Mouse (Mus musculus): Measurements from ENCODE around the gene Hspg2. TPM values are rescaled to one million over a fixed set of nuclear protein-coding genes. Genes with fewer than 3 reads are reported as not detected.
"Not testable (repeated sequence)": the region's sequence is repeated elsewhere in the genome, so short reads cannot be mapped to it uniquely, and the experiment has no call there.

The Hspg2 gene
- polyA plus RNA-seq, 1 experiment from 2014 or later = 67.2 TPM

DNA sequence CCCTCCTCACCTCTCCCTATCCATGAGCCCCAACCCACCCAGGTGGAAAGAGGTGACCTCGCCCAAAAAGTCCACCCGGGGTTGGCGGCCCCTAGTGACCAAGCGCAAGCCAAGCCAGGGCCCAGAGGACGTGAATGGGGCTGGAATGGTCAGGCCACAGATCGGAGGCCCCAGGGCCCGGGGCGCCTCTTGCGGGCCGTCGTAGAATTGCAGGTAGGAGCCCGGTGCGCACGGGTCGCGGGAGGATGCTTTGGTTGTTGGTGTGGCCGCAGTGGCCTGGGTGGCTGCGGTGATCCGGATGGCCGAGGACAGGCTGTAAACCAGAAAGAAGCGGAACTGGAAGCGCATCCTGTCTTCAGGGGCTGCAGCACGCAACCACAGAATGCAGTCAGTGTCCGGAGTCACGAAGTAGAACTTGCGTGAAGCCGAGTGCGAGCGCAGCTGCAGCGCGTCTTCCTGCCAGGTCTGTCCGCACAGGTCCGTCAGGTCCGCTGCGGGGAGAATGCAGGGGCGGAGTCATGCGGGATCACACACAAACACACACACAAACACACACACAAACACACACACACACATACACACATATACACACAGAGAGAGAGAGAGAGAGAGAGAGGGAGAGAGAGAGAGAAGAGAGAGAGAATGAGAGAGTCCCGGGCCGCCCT, 109.7 kb downstream of the Hspg2 start:
- DNase-seq (ENCODE audit: low spot score) = peak; percentile 15
- no peaks in the 10 kb centered on the region for H3K9me3 ChIP-seq (ENCODE audit: control insufficient read depth, low read length)
- ATAC-seq (ENCODE audit: low read depth) = no peak
- peaks cover 15% of the 10 kb centered on the region; the same call in 1 of the 2 replicates for H3K27me3 ChIP-seq (replicated peaks; ENCODE audit: control insufficient read depth, insufficient read depth, low read length)
- 4% methylated on average over 37 of the region's 39 CpGs for WGBS
- H3K4me3 ChIP-seq (ENCODE audit: low read depth, low read length) = peak overlapping the region; percentile 33
- H3K9ac ChIP-seq (ENCODE audit: low read depth, low read length) = peak overlapping the region; percentile 47; the same call in 1 of the 2 replicates
- H3K4me1 ChIP-seq (ENCODE audit: control insufficient read depth, insufficient read depth, low read length) = no peaks in the 10 kb centered on the region
- no peaks in the 10 kb centered on the region for H3K36me3 ChIP-seq (ENCODE audit: control insufficient read depth, insufficient read depth, low read length)
- H3K4me2 ChIP-seq (ENCODE audit: low read depth, low read length) = peak overlapping the region; percentile 51
- H3K27ac ChIP-seq (replicated peaks; ENCODE audit: low read depth, low read length) = no peak overlapping the region

DNA sequence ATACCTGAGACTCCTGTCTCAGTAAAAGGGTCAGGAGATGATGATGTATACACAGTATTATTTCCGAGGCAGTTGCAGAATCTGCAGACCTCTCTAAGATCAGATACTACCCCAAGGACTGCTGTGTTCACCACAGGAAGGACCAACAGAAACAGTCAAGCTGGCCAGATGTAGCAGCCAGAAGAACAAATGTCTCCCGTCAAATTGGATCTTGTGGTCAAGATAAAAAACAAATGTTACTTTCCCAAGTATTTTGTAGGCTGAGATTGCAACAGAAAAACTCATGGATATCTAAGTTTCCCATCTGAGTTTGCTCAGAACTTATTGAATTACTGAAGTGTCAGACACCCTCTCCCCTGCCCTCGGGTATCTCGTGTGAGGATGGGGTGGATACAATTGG, 111.2 kb downstream of the Hspg2 start:
- DNase-seq (ENCODE audit: low spot score) = no peak
- Histone ChIP-seq H3K36me3 (ENCODE audit: control insufficient read depth, insufficient read depth, low read length) (no peaks in the 10 kb centered on the region), H3K4me2 (ENCODE audit: low read depth, low read length) (no peak overlapping the region), H3K4me3 (ENCODE audit: low read depth, low read length) (no peak overlapping the region), H3K27me3 (replicated peaks; ENCODE audit: control insufficient read depth, insufficient read depth, low read length) (peaks cover 15% of the 10 kb centered on the region; the same call in 1 of the 2 replicates), H3K9ac (ENCODE audit: low read depth, low read length) (no peak overlapping the region), H3K27ac (replicated peaks; ENCODE audit: low read depth, low read length) (no peak overlapping the region), H3K4me1 (ENCODE audit: control insufficient read depth, insufficient read depth, low read length) (no peaks in the 10 kb centered on the region), H3K9me3 (ENCODE audit: control insufficient read depth, low read length) (no peaks in the 10 kb centered on the region)
- no peak for ATAC-seq (ENCODE audit: low read depth)
- 32% methylated on average over 4 of the region's 4 CpGs for whole genome bisulfite sequencing

DNA sequence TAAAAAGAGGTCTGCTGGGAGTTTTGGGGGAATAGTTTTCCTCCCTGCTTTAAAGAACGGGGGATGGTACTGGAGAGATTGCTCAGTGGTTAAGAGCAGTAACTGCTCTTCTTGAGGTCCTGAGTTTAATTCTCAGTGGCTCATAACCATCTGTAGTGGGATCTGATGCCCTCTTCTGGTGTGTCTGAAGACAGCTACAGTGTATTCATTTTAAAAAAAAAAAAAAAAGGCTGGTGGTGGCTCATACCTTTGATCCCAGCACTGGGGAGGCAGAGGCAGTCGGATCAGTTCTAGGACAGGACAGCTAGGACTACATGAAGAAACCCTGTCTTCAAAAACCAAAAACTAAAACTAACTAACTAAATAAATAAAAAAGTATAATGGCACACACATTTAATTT, 111.7 kb downstream of the Hspg2 start:
- WGBS = 65% methylated on average over 2 of the region's 2 CpGs
- H3K9me3 ChIP-seq (ENCODE audit: control insufficient read depth, low read length) = no peaks in the 10 kb centered on the region
- H3K27ac ChIP-seq (replicated peaks; ENCODE audit: low read depth, low read length) = no peak overlapping the region
- H3K9ac ChIP-seq (ENCODE audit: low read depth, low read length) = no peak overlapping the region
- H3K4me2 ChIP-seq (ENCODE audit: low read depth, low read length) = no peak overlapping the region
- H3K4me1 ChIP-seq (ENCODE audit: control insufficient read depth, insufficient read depth, low read length) = no peaks in the 10 kb centered on the region
- no peaks in the 10 kb centered on the region for H3K36me3 ChIP-seq (ENCODE audit: control insufficient read depth, insufficient read depth, low read length)
- H3K27me3 ChIP-seq (replicated peaks; ENCODE audit: control insufficient read depth, insufficient read depth, low read length) = peaks cover 15% of the 10 kb centered on the region; the same call in 1 of the 2 replicates
- ATAC-seq (ENCODE audit: low read depth) (no peak), DNase-seq (ENCODE audit: low spot score) (no peak)
- H3K4me3 ChIP-seq (ENCODE audit: low read depth, low read length) = no peak overlapping the region

DNA sequence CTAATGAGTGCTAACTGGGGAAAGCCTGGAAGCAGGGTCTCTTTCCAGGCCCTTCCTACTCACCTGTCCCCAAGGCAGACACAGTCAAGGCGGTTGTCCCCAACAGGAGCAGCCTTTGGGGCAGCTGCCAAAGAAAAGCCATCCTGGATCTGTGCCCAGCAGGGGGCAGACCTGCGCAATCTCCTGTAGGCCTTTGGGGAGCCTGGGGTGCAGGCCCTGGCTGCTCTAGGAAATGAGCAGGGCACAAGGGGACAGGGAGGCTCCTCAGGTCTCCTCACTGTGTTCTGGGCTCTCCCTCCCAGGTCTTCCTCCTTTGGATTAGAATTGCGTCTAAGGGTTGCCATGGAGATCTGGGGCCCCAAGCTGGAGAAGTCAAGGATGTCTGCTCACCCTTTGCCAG, 113.2 kb downstream of the Hspg2 start:
- Histone ChIP-seq H3K36me3 (ENCODE audit: control insufficient read depth, insufficient read depth, low read length) (no peaks in the 10 kb centered on the region), H3K4me1 (ENCODE audit: control insufficient read depth, insufficient read depth, low read length) (no peaks in the 10 kb centered on the region), H3K27ac (replicated peaks; ENCODE audit: low read depth, low read length) (no peak overlapping the region), H3K27me3 (replicated peaks; ENCODE audit: control insufficient read depth, insufficient read depth, low read length) (peaks cover 15% of the 10 kb centered on the region; the same call in 1 of the 2 replicates), H3K9me3 (ENCODE audit: control insufficient read depth, low read length) (no peaks in the 10 kb centered on the region), H3K4me3 (ENCODE audit: low read depth, low read length) (no peak overlapping the region), H3K4me2 (ENCODE audit: low read depth, low read length) (no peak overlapping the region), H3K9ac (ENCODE audit: low read depth, low read length) (no peak overlapping the region)
- WGBS = 53% methylated on average over 2 of the region's 3 CpGs
- ATAC-seq (ENCODE audit: low read depth) (no peak), DNase-seq (ENCODE audit: low spot score) (no peak)

DNA sequence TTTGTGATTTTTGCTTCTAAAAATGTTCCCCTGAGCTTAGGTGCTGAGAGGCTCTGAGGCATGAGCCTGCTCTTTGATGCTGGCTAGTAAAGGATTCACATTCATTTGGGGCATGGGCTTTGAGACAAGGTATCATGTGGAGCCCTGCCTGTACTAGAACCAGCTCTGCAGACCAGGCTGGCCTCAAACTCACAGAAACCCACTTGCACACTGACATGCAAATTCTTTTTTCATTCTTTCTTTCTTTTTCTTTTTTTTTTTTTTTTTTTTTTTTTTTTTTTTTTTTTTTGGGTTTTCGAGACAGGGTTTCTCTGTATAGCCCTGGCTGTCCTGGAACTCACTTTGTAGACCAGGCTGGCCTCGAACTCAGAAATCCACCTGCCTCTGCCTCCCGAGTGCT, 120.5 kb downstream of the Hspg2 start:
- H3K27ac ChIP-seq (replicated peaks; ENCODE audit: low read depth, low read length); H3K36me3 ChIP-seq (ENCODE audit: control insufficient read depth, insufficient read depth, low read length); H3K9ac ChIP-seq (ENCODE audit: low read depth, low read length); DNase-seq (ENCODE audit: low spot score); H3K4me1 ChIP-seq (ENCODE audit: control insufficient read depth, insufficient read depth, low read length); H3K9me3 ChIP-seq (ENCODE audit: control insufficient read depth, low read length); ATAC-seq (ENCODE audit: low read depth); H3K4me3 ChIP-seq (ENCODE audit: low read depth, low read length); H3K4me2 ChIP-seq (ENCODE audit: low read depth, low read length); H3K27me3 ChIP-seq (replicated peaks; ENCODE audit: control insufficient read depth, insufficient read depth, low read length): not testable (repeated sequence)
- 93% methylated on average over 1 of the region's 3 CpGs for WGBS

DNA sequence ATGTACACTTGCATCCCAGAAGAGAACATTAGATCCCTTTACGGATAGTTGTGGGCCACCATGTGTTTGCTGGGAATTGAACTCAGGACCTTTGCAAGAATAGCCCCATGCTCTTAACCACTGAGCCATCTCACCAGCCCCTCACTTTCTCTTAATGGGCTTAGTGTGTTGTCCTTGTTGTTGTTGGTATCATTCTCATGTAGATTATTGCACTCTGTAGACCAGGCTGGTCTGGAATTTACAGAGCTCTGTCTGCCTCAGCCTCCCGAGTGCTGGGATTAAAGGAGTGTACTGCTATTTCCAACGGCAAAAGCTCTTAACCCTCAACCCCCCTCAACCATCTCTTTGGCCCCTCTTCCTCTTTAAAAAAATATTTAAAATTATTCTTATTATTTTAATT, 121.0 kb downstream of the Hspg2 start:
- Histone ChIP-seq H3K4me2 (ENCODE audit: low read depth, low read length) (no peak overlapping the region), H3K27ac (replicated peaks; ENCODE audit: low read depth, low read length) (no peak overlapping the region), H3K9ac (ENCODE audit: low read depth, low read length) (no peak overlapping the region), H3K4me3 (ENCODE audit: low read depth, low read length) (no peak overlapping the region), H3K36me3 (ENCODE audit: control insufficient read depth, insufficient read depth, low read length) (no peaks in the 10 kb centered on the region), H3K27me3 (replicated peaks; ENCODE audit: control insufficient read depth, insufficient read depth, low read length) (no peaks in the 10 kb centered on the region), H3K4me1 (ENCODE audit: control insufficient read depth, insufficient read depth, low read length) (no peaks in the 10 kb centered on the region; the same call in 1 of the 2 replicates), H3K9me3 (ENCODE audit: control insufficient read depth, low read length) (no peaks in the 10 kb centered on the region)
- ATAC-seq (ENCODE audit: low read depth) = no peak
- WGBS = 82% methylated on average over 3 of the region's 3 CpGs
- no peak for DNase-seq (ENCODE audit: low spot score)

DNA sequence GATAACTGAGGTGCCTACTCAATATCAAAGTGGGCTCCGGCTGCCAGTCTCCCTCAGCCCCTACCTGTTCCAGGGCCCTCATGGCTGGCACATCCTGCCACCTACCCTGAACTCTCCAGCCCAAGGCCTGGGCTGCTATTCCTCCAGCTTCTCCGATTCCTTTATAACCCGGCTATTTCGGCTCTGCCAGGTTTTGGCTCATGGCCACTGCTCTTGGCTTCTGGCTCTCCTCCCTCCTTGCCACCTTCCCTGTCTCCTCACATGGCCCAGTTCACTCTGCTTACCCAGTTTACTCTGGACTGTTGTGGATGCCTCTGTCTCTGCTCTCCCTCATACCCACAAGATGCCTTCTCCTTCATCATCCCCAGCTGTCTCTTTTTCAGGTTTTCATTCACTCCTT, 122.4 kb downstream of the Hspg2 start:
- no peak overlapping the region for H3K4me3 ChIP-seq (ENCODE audit: low read depth, low read length)
- ATAC-seq (ENCODE audit: low read depth) = no peak
- H3K27ac ChIP-seq (replicated peaks; ENCODE audit: low read depth, low read length) = no peak overlapping the region
- H3K4me1 ChIP-seq (ENCODE audit: control insufficient read depth, insufficient read depth, low read length) = peaks cover 11% of the 10 kb centered on the region
- no peak for DNase-seq (ENCODE audit: low spot score)
- 80% methylated on average over 4 of the region's 4 CpGs for WGBS
- H3K4me2 ChIP-seq (ENCODE audit: low read depth, low read length) = no peak overlapping the region
- H3K36me3 ChIP-seq (ENCODE audit: control insufficient read depth, insufficient read depth, low read length) = no peaks in the 10 kb centered on the region
- H3K27me3 ChIP-seq (replicated peaks; ENCODE audit: control insufficient read depth, insufficient read depth, low read length) = no peaks in the 10 kb centered on the region
- H3K9ac ChIP-seq (ENCODE audit: low read depth, low read length) = no peak overlapping the region
- no peaks in the 10 kb centered on the region for H3K9me3 ChIP-seq (ENCODE audit: control insufficient read depth, low read length)

DNA sequence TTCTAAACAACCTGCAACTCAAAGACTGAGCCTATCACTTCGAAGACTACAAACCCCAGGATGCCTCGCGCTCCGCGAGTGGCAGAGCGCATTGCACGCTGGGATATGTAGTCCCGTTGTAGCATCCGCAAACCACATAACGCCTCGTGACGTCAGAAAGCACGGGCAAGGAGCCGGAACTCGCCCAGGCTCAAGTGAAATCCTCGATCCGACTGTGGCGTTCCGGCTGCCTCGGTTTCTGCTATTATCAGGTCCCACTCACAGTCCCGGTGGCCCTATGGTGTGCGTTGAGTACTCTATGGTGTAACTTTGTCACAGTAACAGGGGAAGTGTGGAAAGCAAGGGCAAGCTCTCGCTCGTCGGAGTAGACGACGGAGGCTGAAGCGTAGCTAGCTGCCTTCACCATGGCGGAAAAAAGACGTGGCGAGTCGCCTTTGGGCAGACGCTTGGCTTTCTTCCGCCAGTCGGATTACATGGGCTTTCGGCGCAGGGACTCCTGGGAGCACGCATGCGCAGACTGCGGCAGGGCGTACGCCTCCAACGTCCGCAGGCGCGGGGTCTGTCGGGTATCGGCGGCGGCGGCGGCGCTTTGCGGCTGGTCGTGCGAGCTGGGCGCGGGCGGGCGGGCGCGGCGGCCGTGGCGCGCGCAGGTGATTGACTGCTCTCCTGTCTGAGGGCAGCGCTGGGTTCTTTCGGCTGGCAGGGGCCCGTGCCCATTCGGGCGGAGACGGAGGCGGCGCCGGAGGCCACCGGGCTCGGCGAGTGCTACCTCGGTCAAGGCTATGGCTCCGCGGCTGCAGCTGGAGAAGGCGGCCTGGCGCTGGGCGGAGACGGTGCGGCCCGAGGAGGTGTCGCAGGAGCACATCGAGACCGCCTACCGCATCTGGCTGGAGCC, 125.3 kb downstream of the Hspg2 start, which contains the start of gene Usp48:
Gene Usp48, plus strand, starts transcription at position 155 of the 895 bp plus-strand sequence.
- Histone ChIP-seq H3K9ac (ENCODE audit: low read depth, low read length) (peak within 1 kb of the TSS; percentile 87), H3K4me1 (ENCODE audit: control insufficient read depth, insufficient read depth, low read length) (peaks cover 14% of the 10 kb centered on the region), H3K9me3 (ENCODE audit: control insufficient read depth, low read length) (no peaks in the 10 kb centered on the region), H3K36me3 (ENCODE audit: control insufficient read depth, insufficient read depth, low read length) (no peaks in the 10 kb centered on the region), H3K4me2 (ENCODE audit: low read depth, low read length) (peak within 1 kb of the TSS; percentile 95), H3K27me3 (replicated peaks; ENCODE audit: control insufficient read depth, insufficient read depth, low read length) (no peaks in the 10 kb centered on the region), H3K27ac (replicated peaks; ENCODE audit: low read depth, low read length) (peak within 1 kb of the TSS; percentile 100), H3K4me3 (ENCODE audit: low read depth, low read length) (peak within 1 kb of the TSS; percentile 77)
- under 1% methylated on average over 75 of the region's 92 CpGs for WGBS
- DNase-seq (ENCODE audit: low spot score) (peak; percentile 99), ATAC-seq (ENCODE audit: low read depth) (peak; percentile 94)
